Mouse (Mus musculus): Measurements from ENCODE around the gene Olfm2. TPM values are rescaled to one million over a fixed set of nuclear protein-coding genes. Genes with fewer than 3 reads are reported as not detected.
"Not testable (repeated sequence)": the region's sequence is repeated elsewhere in the genome, so short reads cannot be mapped to it uniquely, and the experiment has no call there.

The Olfm2 gene
- polyA plus RNA-seq, 1 experiment, result 202 TPM

DNA sequence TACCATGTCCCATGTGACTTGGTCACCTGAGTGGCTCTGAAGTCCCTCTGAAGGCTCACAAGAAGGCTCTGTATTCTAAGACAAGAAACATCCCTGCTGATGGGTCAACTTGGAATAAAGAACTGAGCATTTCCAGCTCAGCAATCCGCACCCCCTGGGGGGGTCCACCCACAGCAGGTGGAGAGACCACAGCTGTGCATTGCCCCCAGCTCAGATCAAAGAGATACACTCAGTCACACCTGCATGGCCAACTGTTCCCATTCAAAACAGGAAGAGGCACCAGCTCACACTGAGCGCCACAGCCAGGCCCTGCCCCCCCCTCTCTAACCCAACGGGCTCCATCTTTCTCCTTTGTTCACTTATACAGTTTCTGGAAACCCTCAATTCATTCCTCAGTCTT is 109.9 kb downstream of the Olfm2 start:
- TF ChIP-seq POLR2A (IDR thresholded peaks at IDR 0.05; ENCODE audit: extremely low read depth, insufficient read depth, low read length) (no peak), CTCF (IDR thresholded peaks at IDR 0.05; ENCODE audit: extremely low read depth, insufficient read depth, low read length) (no peak)
- H3K4me3 ChIP-seq (ENCODE audit: insufficient read depth, low read length), result no peak overlapping the region
- no peaks in the 10 kb centered on the region for H3K4me1 ChIP-seq (ENCODE audit: control insufficient read depth, insufficient read depth, low read length)
- H3K27ac ChIP-seq (ENCODE audit: insufficient read depth, low read length), result no peak overlapping the region

DNA sequence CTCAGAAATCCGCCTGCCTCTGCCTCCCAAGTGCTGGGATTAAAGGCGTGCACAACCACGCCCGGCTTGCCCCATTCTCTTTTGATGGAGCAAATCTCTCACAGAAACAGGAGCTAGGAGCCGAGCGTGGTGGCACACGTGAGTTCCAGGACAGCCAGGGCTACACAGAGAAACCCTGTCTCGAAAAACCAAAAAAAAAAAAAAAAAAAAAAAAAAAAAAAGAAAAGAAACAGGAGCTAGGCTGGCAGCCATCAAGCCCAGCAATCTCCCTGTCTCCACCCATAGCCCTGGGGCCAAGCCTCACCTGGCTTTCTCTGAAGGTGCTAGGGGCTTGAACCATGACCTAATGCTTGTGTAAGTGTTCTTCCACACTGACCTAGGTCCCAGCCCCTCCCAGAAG is 110.5 kb downstream of the Olfm2 start:
- not testable (repeated sequence) for H3K4me3 ChIP-seq (ENCODE audit: insufficient read depth, low read length); H3K27ac ChIP-seq (ENCODE audit: insufficient read depth, low read length); H3K4me1 ChIP-seq (ENCODE audit: control insufficient read depth, insufficient read depth, low read length)

DNA sequence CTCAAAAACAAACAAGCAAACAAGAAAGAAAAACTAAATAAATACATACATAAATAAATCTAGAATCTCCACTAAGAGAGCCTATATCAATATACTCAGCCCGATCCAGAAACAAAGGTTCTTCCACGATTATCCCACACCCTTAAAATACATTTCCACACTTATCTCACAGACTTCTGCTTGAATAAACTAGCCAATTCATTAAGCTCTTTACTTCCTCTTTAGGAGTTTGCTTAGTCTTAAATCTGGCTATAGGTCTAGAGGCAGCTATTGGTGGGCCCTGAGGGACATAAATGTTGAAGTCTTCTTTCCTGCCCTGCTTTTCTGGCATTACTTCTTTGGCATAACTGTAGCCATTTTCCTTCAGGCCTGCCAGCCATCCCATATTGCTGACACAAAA is 114.8 kb downstream of the Olfm2 start:
- no peaks in the 10 kb centered on the region for H3K4me1 ChIP-seq (ENCODE audit: control insufficient read depth, insufficient read depth, low read length)
- TF ChIP-seq CTCF (IDR thresholded peaks at IDR 0.05; ENCODE audit: extremely low read depth, insufficient read depth, low read length) (no peak), POLR2A (IDR thresholded peaks at IDR 0.05; ENCODE audit: extremely low read depth, insufficient read depth, low read length) (no peak)
- no peak overlapping the region for H3K4me3 ChIP-seq (ENCODE audit: insufficient read depth, low read length)
- H3K27ac ChIP-seq (ENCODE audit: insufficient read depth, low read length), result no peak overlapping the region

Other genes starting within 250 kb of the Olfm2 start
- gene Zfp266, start 224.9 kb downstream of the Olfm2 start, polyA plus RNA-seq (2012; rRNA removed), result 19.1 and 19.5 TPM in 2 replicates
- 11.9 TPM in 2 replicates for gene Zfp846, start 165.1 kb downstream of the Olfm2 start, polyA plus RNA-seq (2012; rRNA removed)
- 569 and 577 TPM in 2 replicates for gene Ubl5, start 103.5 kb downstream of the Olfm2 start, polyA plus RNA-seq (2012; rRNA removed)
- gene Fbxl12, start 101.6 kb downstream of the Olfm2 start, polyA plus RNA-seq (2012; rRNA removed), result 26.9 and 30.3 TPM in 2 replicates
- 47.1 and 47.4 TPM in 2 replicates for gene Pin1, start 94.3 kb downstream of the Olfm2 start, polyA plus RNA-seq (2012; rRNA removed)
- gene Col5a3, start 68.7 kb upstream of the Olfm2 start, polyA plus RNA-seq (2012; rRNA removed), result 1.2 and 1.3 TPM in 2 replicates
- not detected in 2 replicates for gene Rdh8, start 72.2 kb upstream of the Olfm2 start, polyA plus RNA-seq (2012; rRNA removed)
- 237 and 256 TPM in 2 replicates for gene A230050P20Rik, start 122.3 kb upstream of the Olfm2 start, polyA plus RNA-seq (2012; rRNA removed)
- gene Angptl6, start 133.4 kb upstream of the Olfm2 start, polyA plus RNA-seq (2012; rRNA removed), result 12.6 and 14.5 TPM in 2 replicates
- gene Ppan, start 141.8 kb upstream of the Olfm2 start, polyA plus RNA-seq (2012; rRNA removed), result 41.7 and 43.4 TPM in 2 replicates
- gene Eif3g, start 152.3 kb upstream of the Olfm2 start, polyA plus RNA-seq (2012; rRNA removed), result 114 and 115 TPM in 2 replicates
- 31.7 and 31.9 TPM in 2 replicates for gene Dnmt1, start 213.5 kb upstream of the Olfm2 start, polyA plus RNA-seq (2012; rRNA removed)
- gene S1pr2, start 230.4 kb upstream of the Olfm2 start, polyA plus RNA-seq (2012; rRNA removed), result 1.4 and 1.5 TPM in 2 replicates

All from cortical plate, adult 2 months (tissue).